Mouse (Mus musculus) brain, embryonic 14.5 days (tissue): ENCODE measurements around the gene Dnajc9. TPM values are rescaled to one million over a fixed set of nuclear protein-coding genes. Genes with fewer than 3 reads are reported as not detected.

Experiments used
- DNase-seq: peaks from one replicate; pipeline ENCODE4 v3.0.0-alpha.2; 2011; ENCODE audit warnings: low read depth
- CTCF ChIP-seq: fragments of 200-500 bp; IDR thresholded peaks from 2 replicates; pipeline ENCODE4 v1.5.1; 2012; ENCODE audit warnings: inconsistent platforms, mild to moderate bottlenecking, moderate library complexity, borderline replicate concordance; ENCODE audit not compliant: insufficient read depth, insufficient read length; ENCODE audit errors: extremely low read depth
- POLR2A ChIP-seq: fragments of 200-500 bp; IDR thresholded peaks from 2 replicates; pipeline ENCODE4 v1.6.1; 2012; ENCODE audit warnings: mild to moderate bottlenecking, inconsistent platforms, borderline replicate concordance; ENCODE audit not compliant: poor library complexity, insufficient read depth, insufficient read length, severe bottlenecking; ENCODE audit errors: extremely low read depth
- polyA plus RNA-seq: library from polyadenylated mRNA; depleted of rRNA; stranded (reverse); fragments of >200 nt; gene quantifications from 2 replicates; pipeline ENCODE4 v1.2.3, GENCODE M21; 2012; rRNA removed

The Dnajc9 gene
- polyA plus RNA-seq, 1 experiment = 95.7 TPM

DNA sequence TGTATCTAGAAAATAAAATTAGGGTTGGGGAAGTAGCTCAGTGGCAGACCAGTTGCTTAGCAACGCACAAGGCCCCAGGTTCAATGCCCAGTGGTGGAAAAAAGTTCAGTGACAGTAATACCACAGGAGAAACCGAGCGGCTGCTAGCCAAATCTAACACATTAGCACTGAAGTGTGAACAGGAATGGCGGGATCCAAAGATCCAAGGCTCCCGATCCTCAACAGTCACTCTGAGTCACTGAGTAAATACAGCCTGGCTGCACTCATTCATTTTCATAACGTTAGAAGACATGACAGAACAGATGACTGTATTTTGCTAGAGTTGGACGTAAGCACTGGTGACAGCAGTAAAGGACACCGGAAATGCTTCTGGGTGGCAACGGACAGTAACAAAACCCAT is 42.8 kb downstream of the Dnajc9 start:
- no peak for DNase-seq
- no peak for TF ChIP-seq POLR2A
- no peak for TF ChIP-seq CTCF

DNA sequence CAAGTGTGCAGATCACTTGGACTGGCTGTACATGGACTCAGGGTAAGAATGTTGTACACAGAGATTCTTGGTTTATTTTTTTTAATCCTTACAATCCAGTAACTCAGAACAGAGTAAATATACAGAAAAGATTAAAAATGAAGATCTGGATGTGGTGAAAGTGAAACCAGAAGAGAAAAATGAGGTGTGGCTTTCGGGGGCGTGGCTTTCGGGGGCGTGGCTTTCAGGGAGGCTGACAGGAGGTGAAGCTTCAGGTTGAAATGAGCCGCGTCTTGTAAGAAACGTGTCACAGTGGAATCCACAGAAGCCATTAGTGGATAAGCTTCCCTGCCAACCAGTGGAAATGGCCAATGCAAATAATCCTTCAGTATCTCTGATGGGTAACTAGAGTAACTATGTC is 47.8 kb downstream of the Dnajc9 start:
- TF ChIP-seq POLR2A = no peak

DNA sequence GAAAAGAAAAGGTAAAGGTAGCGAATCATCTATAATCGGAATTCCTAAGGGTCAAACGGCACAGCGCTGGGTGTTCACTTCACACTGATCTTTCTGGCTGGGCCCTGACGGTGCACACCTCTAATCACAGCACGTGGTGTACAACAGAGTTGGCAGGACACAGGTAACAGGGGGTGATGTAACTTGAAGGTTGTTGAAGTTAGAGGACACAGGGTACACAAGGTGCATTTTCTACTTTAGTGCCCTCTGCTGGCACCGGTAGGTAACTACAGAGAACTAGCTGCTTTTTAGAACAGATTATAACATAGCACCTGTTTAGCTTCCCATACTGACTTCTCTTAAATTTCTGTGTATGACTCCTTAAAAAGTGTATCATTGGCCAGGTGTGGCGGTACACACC is 48.6 kb downstream of the Dnajc9 start:
- TF ChIP-seq CTCF = peak; percentile 37; the same call in 1 of the 2 replicates
- TF ChIP-seq POLR2A = no peak
- DNase-seq = peak; percentile 17

More for the DNA sequence above, 47.8 kb downstream of the Dnajc9 start:
- DNase-seq = no peak

DNA sequence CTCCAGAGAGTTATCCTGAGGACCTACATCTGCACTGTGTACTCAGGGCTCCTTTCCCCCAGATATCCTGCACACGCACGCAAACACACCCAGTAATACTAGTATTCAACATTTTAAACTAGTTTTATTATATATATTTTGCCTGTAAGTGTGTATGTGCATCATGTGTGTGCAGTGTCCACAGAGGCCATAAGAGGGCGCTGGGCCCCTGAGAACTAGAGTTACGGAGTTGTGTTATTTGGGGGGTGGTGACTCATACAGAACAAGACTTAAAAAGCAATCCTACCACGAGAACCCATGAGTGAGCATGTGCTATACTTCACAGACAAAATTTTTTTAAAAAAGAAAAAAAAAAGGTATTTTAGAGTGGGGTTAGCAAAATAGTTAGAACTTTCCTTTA is 49.3 kb downstream of the Dnajc9 start:
- DNase-seq = no peak
- no peak for TF ChIP-seq POLR2A
- no peak for TF ChIP-seq CTCF

Other genes with a start within 250 kb of the Dnajc9 start
- 1.5 and 2.5 TPM in 2 replicates for gene Kcnk5, start 207.1 kb downstream of the Dnajc9 start, polyA plus RNA-seq
- gene Kcnk16, start 119.7 kb downstream of the Dnajc9 start, polyA plus RNA-seq = 0.05 TPM in 1 of 2 replicates, not detected in the other
- gene Nudt13, start 94.2 kb downstream of the Dnajc9 start, polyA plus RNA-seq = 16.5 and 17.4 TPM in 2 replicates
- gene Ecd, start 40.8 kb downstream of the Dnajc9 start, polyA plus RNA-seq = 37.6 and 38.1 TPM in 2 replicates
- 54.0 and 59.6 TPM in 2 replicates for gene Fam149b, start 40.7 kb downstream of the Dnajc9 start, polyA plus RNA-seq
- gene Mrps16, start 4.7 kb upstream of the Dnajc9 start, polyA plus RNA-seq = 36.1 and 46.2 TPM in 2 replicates
- gene Cfap70, start 63.3 kb upstream of the Dnajc9 start, polyA plus RNA-seq = 0.69 and 1.2 TPM in 2 replicates
- gene Anxa7, start 91.2 kb upstream of the Dnajc9 start, polyA plus RNA-seq = 18.0 and 18.9 TPM in 2 replicates
- gene Mss51, start 108.0 kb upstream of the Dnajc9 start, polyA plus RNA-seq = 1.5 and 2.4 TPM in 2 replicates
- 114 and 141 TPM in 2 replicates for gene Ppp3cb, start 157.7 kb upstream of the Dnajc9 start, polyA plus RNA-seq